Mouse (Mus musculus): ENCODE measurements around the gene Lbh. TPM values are rescaled to one million over a fixed set of nuclear protein-coding genes. Genes with fewer than 3 reads are reported as not detected.

Gene Lbh
- polyA plus RNA-seq, 1 experiment: 99.3 TPM

DNA sequence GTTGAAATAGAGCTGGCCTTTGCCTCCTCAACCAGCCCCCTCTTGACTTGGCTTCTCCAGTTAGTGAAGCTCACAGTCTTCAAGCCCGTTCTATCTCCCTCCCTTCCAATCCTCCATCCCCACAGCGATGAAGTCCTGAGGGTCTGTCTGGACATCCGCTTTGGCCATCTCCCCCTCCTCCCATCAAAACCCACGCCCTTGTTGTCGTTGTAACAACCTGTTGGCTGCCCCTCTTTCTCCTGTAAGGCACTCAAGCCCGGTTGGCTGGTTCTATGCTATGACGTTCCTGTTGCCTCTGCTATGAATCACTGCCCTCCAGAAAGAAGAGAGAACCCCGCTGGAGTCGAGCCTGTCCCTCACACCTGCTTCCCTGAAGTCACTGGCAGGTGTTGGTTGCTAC is 10.9 kb upstream of the Lbh start:
- H3K4me1 ChIP-seq (ENCODE audit: control insufficient read depth, insufficient read depth, low read length): no peaks in the 10 kb centered on the region
- no peak overlapping the region for H3K27ac ChIP-seq (ENCODE audit: insufficient read depth, low read depth, low read length)
- no peak for TF ChIP-seq CTCF (IDR thresholded peaks at IDR 0.05; ENCODE audit: insufficient read depth, low read depth, low read length)
- no peak for TF ChIP-seq POLR2A (IDR thresholded peaks at IDR 0.05; ENCODE audit: insufficient read depth, low read depth, low read length)
- WGBS: 89% methylated on average over 9 of the region's 9 CpGs
- no peak overlapping the region for H3K4me3 ChIP-seq (ENCODE audit: insufficient read depth, low read depth, low read length)

DNA sequence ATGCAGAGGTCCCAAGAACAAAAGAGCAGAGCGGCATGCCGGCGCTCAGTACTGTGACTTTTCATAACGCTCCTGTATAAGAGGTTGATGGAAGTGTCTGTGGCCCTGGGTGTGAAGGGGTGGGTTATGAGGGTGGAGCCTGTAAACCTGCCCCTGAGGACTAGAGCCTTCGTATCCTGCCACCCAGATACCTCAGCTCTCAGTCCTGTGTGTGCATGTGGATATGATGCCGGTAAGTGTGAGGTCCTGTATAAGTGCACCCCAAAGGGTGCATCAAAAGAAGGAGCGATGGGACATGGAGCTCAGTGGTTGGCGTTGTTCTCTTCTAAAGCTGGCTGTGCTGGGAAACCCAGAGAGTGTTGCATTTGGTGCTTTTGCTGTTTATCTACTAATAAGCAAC is 10.3 kb upstream of the Lbh start:
- TF ChIP-seq POLR2A (IDR thresholded peaks at IDR 0.05; ENCODE audit: insufficient read depth, low read depth, low read length): no peak
- TF ChIP-seq CTCF (IDR thresholded peaks at IDR 0.05; ENCODE audit: insufficient read depth, low read depth, low read length): no peak
- Histone ChIP-seq H3K4me1 (ENCODE audit: control insufficient read depth, insufficient read depth, low read length) (no peaks in the 10 kb centered on the region), H3K27ac (ENCODE audit: insufficient read depth, low read depth, low read length) (no peak overlapping the region), H3K4me3 (ENCODE audit: insufficient read depth, low read depth, low read length) (no peak overlapping the region)
- 95% methylated on average over 8 of the region's 8 CpGs for WGBS

DNA sequence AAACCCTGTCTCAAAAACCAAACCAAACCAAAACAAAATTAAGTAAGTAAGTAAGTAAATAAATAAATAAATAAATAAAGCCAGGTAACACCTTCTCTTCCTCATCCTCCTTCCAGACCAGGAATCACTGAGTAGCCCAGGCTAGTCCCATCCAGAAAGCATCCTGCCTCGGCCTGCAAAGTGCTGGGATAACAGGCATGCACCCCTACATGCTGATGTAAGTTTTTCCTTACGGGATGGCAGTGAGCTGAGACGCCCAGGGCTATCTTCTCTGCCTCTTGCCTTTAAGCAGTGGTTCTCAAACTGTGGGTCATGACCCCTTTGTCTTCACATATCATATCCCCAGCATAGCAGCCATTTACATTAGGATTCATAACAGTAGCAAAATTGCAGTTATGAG is 9.5 kb upstream of the Lbh start:
- Histone ChIP-seq H3K27ac (ENCODE audit: insufficient read depth, low read depth, low read length) (no peak overlapping the region), H3K4me1 (ENCODE audit: control insufficient read depth, insufficient read depth, low read length) (no peaks in the 10 kb centered on the region), H3K4me3 (ENCODE audit: insufficient read depth, low read depth, low read length) (no peak overlapping the region)
- TF ChIP-seq CTCF (IDR thresholded peaks at IDR 0.05; ENCODE audit: insufficient read depth, low read depth, low read length) (no peak), POLR2A (IDR thresholded peaks at IDR 0.05; ENCODE audit: insufficient read depth, low read depth, low read length) (no peak)
- WGBS: 100% methylated on average over 3 of the region's 3 CpGs

DNA sequence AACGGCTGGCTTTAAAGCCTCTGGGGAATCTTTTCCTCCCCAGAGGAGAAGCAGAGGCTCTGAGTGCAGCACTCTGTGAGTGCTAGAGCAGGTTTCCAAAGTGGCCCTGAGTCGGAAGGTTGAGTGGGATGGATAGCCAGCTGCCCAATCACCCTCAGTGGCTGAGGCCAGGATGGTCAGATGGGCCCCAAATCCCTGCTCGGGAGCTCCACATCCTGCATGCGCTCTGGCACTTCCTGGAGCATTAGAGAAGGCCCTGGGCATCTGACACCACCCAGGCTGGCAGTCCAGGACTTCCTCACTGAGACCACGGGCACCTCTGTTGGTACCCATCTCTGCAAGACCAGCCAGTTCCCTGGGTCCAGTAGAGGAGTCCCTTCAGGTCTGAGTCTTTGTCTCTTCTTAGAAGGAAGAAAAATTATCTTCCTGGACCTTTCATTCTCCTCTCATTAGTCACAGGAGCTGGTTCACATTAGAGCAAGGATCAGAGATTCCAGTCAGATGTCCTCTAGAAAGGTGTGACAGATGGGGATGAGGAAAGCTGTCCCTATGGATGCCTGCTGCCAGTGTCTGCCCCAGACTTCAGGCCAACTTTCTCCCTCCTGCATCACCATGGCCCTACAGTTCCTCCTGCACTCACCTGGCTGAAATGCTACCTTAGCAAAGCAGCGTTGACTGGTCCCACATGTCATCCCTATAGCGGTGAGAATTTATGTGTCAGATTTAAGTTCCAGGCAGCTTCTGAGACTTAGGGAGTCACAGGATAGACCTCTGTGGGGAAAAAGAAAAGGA is 8.8 kb upstream of the Lbh start:
- Histone ChIP-seq H3K4me1 (ENCODE audit: control insufficient read depth, insufficient read depth, low read length) (no peaks in the 10 kb centered on the region), H3K4me3 (ENCODE audit: insufficient read depth, low read depth, low read length) (no peak overlapping the region), H3K27ac (ENCODE audit: insufficient read depth, low read depth, low read length) (no peak overlapping the region)
- 94% methylated on average over 7 of the region's 7 CpGs for WGBS
- TF ChIP-seq POLR2A (IDR thresholded peaks at IDR 0.05; ENCODE audit: insufficient read depth, low read depth, low read length): no peak
- no peak for TF ChIP-seq CTCF (IDR thresholded peaks at IDR 0.05; ENCODE audit: insufficient read depth, low read depth, low read length)

DNA sequence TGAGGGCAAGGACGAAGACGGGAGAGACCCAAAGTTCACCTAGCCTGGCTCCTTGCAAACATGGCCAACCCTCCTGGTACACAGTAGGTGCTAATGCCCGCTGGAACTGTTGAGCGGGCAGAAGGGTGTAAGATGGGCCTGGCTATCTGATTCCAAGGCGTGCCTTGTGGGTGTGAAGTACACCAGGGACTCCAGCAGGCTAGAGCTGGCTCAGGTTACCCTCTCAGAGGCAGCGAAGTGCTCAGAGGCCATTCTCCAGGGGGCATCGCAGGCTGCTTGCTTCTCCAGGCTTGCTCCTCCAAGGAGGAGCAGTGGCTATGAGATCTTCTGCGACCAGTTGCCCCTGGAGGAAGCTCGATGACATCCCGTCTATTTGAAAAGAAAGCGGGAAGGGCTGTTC is 6.8 kb upstream of the Lbh start:
- no peak overlapping the region for H3K27ac ChIP-seq (ENCODE audit: insufficient read depth, low read depth, low read length)
- TF ChIP-seq POLR2A (IDR thresholded peaks at IDR 0.05; ENCODE audit: insufficient read depth, low read depth, low read length) (no peak), CTCF (IDR thresholded peaks at IDR 0.05; ENCODE audit: insufficient read depth, low read depth, low read length) (no peak)
- 89% methylated on average over 11 of the region's 11 CpGs for WGBS
- no peak overlapping the region for H3K4me3 ChIP-seq (ENCODE audit: insufficient read depth, low read depth, low read length)
- no peaks in the 10 kb centered on the region for H3K4me1 ChIP-seq (ENCODE audit: control insufficient read depth, insufficient read depth, low read length)

DNA sequence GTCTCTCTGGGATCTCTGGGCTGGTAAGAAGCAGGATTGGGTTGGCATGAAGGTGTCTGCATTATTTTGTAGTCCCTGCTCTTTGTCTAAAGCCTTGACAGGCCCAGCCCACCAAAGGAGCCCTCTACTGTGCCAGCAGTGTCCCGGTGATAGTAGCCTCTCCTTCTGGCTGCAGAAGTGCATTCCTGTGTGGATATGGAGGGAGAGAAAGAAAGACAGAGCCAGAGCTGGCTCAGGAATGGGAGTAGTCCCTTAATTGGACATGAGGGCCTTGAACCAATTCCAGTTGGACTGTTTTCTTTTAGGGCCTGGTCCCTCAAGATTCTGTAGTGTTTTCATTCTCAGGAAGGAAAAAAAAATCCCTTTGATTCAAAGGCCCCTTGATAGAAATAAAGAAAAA is 6.4 kb upstream of the Lbh start:
- no peak overlapping the region for H3K4me3 ChIP-seq (ENCODE audit: insufficient read depth, low read depth, low read length)
- WGBS: 58% methylated on average over 1 of the region's 1 CpGs
- no peaks in the 10 kb centered on the region for H3K4me1 ChIP-seq (ENCODE audit: control insufficient read depth, insufficient read depth, low read length)
- no peak overlapping the region for H3K27ac ChIP-seq (ENCODE audit: insufficient read depth, low read depth, low read length)
- no peak for TF ChIP-seq CTCF (IDR thresholded peaks at IDR 0.05; ENCODE audit: insufficient read depth, low read depth, low read length)
- no peak for TF ChIP-seq POLR2A (IDR thresholded peaks at IDR 0.05; ENCODE audit: insufficient read depth, low read depth, low read length)

DNA sequence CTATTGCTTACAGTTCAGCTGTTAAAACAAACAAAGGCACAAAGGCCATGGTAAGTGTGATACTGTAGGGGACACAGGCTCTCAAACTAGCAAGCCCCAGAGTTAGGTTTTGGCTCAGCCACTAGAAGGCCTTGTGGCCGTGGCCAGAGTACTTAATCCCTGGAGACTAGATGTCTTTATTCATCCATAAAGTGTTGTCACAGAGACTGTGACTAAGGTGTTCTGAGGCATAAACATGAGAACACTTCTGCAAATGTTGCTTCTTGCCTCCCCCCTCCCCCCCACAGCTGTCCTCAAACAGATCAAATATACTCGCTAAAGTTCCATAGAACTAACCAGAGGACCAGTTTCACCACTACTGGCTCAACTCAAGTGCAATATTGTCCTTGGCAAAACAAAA is 4.0 kb upstream of the Lbh start:
- TF ChIP-seq CTCF (IDR thresholded peaks at IDR 0.05; ENCODE audit: insufficient read depth, low read depth, low read length): no peak
- TF ChIP-seq POLR2A (IDR thresholded peaks at IDR 0.05; ENCODE audit: insufficient read depth, low read depth, low read length): no peak
- WGBS: 79% methylated on average over 2 of the region's 2 CpGs

DNA sequence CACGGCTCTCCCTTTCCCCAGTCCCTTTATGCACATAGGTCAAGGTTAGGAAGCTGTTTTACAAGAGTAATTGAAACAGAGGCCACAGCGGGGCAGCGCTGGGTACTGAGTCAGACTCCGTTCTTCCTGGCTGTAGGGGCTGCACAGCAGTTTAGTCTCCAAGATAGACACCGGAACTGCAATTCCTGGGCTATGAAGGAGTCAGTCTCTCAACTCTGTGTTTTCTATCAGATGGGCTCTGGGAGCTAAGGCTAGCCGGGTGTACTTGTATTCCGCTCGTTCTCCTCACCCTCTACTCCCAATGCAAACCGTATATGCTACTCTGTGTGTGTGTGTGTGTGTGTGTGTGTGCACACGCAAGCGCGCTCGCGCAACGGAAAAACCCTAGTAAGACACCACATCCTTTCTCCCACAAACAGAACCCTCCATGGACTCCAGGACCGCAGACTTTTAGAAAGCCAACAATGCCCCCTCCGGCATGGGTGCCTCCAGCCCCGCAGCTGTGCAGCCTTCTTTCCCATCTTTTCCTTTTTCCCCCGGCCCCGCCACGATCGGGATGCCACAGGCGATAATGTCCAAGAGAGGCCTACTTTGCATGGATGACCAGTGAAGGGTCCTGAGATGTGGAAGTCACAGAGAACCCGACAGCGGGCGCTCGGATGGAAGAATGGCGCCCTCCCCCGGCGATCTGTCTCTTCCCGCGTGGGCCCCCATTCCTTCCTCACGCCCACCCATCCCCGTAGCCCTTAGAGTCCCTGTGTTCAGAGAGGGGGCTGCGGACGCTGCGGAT is 669 bp upstream of the Lbh start:
- H3K27ac ChIP-seq (ENCODE audit: insufficient read depth, low read depth, low read length): peak overlapping the region; percentile 80
- peak overlapping the region; percentile 64 for H3K4me3 ChIP-seq (ENCODE audit: insufficient read depth, low read depth, low read length)
- no peak for TF ChIP-seq POLR2A (IDR thresholded peaks at IDR 0.05; ENCODE audit: insufficient read depth, low read depth, low read length)
- TF ChIP-seq CTCF (IDR thresholded peaks at IDR 0.05; ENCODE audit: insufficient read depth, low read depth, low read length): peak; percentile 15; the same call in 1 of the 2 replicates
- WGBS: under 1% methylated on average over 37 of the region's 37 CpGs
- peaks cover 9% of the 10 kb centered on the region for H3K4me1 ChIP-seq (ENCODE audit: control insufficient read depth, insufficient read depth, low read length)

More for the DNA sequence above, 4.0 kb upstream of the Lbh start:
- H3K4me3 ChIP-seq (ENCODE audit: insufficient read depth, low read depth, low read length): no peak overlapping the region
- H3K4me1 ChIP-seq (ENCODE audit: control insufficient read depth, insufficient read depth, low read length): peaks cover 6% of the 10 kb centered on the region; the same call in 1 of the 2 replicates
- no peak overlapping the region for H3K27ac ChIP-seq (ENCODE audit: insufficient read depth, low read depth, low read length)
